Mouse (Mus musculus) cortical plate, adult 2 months (tissue): ENCODE results near the gene Ppt1. TPM values are rescaled to one million over a fixed set of nuclear protein-coding genes. Genes with fewer than 3 reads are reported as not detected.

Source experiments
- H3K27ac ChIP-seq: fragments of 200-500 bp; 2 replicates; pipeline ENCODE4 v1.5.1; 2012; ENCODE audit warnings: low read length, control low read depth, inconsistent platforms; ENCODE audit not compliant: insufficient read depth
- H3K4me1 ChIP-seq: fragments of 200-500 bp; 2 replicates; pipeline ENCODE4 v1.6.1; 2011; ENCODE audit warnings: low read length; ENCODE audit not compliant: control insufficient read depth, insufficient read depth
- H3K4me3 ChIP-seq: fragments of 200-500 bp; 2 replicates; pipeline ENCODE4 v1.5.1; 2011; ENCODE audit warnings: mild to moderate bottlenecking, low read length, control low read depth; ENCODE audit not compliant: insufficient read depth
- CTCF ChIP-seq: fragments of 200-500 bp; IDR thresholded peaks from 2 replicates; pipeline ENCODE4 v1.5.1; 2011; ENCODE audit warnings: mild to moderate bottlenecking, control low read depth, low read length; ENCODE audit not compliant: insufficient read depth; ENCODE audit errors: extremely low read depth
- POLR2A ChIP-seq: fragments of 200-500 bp; IDR thresholded peaks from 2 replicates; pipeline ENCODE4 v1.6.1; 2011; ENCODE audit warnings: mild to moderate bottlenecking, low read length, control low read depth; ENCODE audit not compliant: insufficient read depth; ENCODE audit errors: extremely low read depth
- polyA plus RNA-seq: library from polyadenylated mRNA; depleted of rRNA; stranded (reverse); fragments of >200 nt; gene quantifications from 2 replicates; pipeline ENCODE4 v1.2.3, GENCODE M21; 2012

Gene Ppt1
- polyA plus RNA-seq, 1 experiment: 117 TPM

- peak overlapping the region; percentile 53 for H3K27ac ChIP-seq
- TF ChIP-seq POLR2A (no peak), CTCF (no peak)
- H3K4me3 ChIP-seq: peak overlapping the region; percentile 43
- H3K4me1 ChIP-seq: peaks cover 10% of the 10 kb centered on the region
These were observed 48.0 kb downstream of the Ppt1 start for GRCm38 (mm10) chr4:122884051-122884450.

GRCm38 (mm10) chr4:122884481-122885340, 48.7 kb downstream of the Ppt1 start:
- H3K27ac ChIP-seq: peak overlapping the region; percentile 68
- peak overlapping the region; percentile 43 for H3K4me3 ChIP-seq
- H3K4me1 ChIP-seq: peaks cover 10% of the 10 kb centered on the region
- TF ChIP-seq POLR2A (no peak), CTCF (no peak)

DNA sequence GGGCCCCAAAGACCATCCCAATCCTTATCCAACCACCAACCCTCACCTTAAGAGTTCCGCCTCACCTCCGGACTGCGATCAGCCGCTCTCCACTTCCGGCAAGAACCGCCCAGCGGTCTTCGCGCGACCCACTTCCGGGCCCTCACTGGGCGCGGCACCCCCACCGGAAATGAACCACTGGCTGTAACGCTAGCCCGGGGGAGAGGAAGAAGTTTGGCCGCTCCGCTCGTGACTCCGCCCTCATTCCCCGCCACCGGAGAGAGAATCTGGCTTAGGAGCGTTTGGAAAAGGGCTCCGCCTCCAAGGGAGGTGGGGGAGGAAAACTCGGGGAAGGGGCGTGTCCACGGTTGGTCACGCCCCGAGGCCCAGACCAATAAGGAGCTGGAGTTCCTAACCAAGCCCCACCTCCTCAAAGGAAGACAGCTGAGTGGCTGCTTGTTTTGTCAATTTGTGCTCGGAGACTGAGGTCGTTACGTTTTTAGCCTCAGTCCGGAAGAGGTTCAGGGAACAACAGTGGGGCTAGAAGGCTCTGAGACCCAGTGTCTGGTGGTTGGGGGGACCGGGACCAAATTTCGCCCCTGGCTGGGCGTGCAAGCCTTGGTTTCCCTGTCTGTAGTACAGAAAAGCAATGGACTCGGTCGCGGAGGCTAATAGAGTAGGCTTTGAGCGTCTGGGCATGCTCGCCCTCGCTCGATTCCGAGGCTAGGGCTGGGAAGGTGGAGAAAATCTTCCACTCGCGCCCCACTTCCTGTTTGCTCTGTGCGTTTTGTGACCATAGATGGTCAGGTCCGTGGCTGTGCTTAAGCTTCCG, 49.9 kb downstream of the Ppt1 start, which contains the start of gene Cap1:
Cap1 (minus strand) TSS at position 289 of the 811 bp plus-strand sequence.
- peak within 1 kb of the TSS; percentile 43 for H3K4me3 ChIP-seq
- peak within 1 kb of the TSS; percentile 97 for H3K27ac ChIP-seq
- peaks cover 6% of the 10 kb centered on the region for H3K4me1 ChIP-seq
- TF ChIP-seq POLR2A (peak; percentile 91), CTCF (no peak)

DNA sequence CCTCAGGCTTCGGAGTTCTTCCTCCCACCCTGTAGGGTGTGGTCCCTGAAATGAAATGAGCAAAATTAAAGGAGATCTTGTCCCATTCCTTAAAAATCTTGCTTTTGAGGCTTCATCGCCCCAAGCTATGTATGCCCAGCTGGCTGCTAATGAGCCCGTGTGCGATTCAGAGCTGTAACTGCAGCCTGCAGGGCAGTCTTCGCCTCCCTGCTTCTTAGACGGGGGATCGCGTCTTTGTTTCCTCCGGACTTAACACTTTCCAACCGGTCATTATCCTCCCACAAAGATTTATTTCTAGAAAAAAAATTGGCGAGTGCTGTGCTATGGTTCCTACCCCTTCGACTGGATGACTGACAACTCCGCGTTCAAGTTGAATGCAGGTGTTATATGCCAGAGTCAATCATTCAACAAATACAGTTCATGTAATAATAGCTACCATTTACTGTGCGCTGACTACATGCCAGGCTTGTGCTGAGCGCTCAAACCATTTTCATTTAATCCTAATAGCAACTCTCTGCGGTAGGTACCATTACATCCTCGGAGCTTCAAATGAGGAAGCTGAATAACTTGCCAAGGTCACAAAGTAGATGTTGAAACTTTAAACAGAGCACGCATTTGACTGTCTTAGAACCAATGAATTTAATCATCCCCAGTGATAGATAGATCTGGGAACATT, 50.7 kb downstream of the Ppt1 start:
- no peak for TF ChIP-seq CTCF
- TF ChIP-seq POLR2A: no peak
- Histone ChIP-seq H3K4me3 (peak overlapping the region; percentile 43), H3K4me1 (peaks cover 4% of the 10 kb centered on the region), H3K27ac (peak overlapping the region; percentile 97)

- peak overlapping the region; percentile 97; the same call in 1 of the 2 replicates for H3K27ac ChIP-seq
- no peak overlapping the region for H3K4me3 ChIP-seq
- H3K4me1 ChIP-seq: peaks cover 1% of the 10 kb centered on the region; the same call in 1 of the 2 replicates
- no peak for TF ChIP-seq CTCF
- TF ChIP-seq POLR2A: no peak
These were observed 51.3 kb downstream of the Ppt1 start for GRCm38 (mm10) chr4:122887336-122887735.

DNA sequence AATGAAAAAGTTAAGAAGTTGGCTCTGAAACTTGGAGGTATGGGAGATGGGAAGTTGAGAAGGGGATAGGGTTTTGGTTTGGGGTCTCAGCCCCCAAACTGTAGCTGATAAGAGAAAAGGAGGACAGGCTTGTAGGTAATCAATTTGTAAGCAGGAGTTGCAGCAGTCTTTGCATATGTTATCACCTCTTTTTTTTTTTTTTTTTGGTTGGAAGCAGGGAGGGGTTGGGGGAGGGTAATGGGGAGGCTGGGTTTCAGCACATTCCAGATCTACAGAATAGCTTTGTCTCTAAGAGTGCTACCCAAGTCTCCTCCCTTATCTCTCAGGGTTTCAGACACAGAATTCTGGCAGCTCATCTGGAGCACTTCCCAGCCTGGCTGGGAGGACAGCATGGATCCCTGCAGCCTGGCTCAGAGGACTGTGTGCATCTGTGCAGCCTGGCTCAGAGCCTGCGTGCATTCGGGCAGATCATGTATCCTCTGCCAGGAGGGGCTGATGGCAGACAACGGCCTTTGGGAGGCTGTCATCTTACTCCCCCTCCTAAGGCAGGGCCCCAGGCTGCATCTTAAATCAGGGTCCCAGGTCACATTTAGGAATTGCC, 54.9 kb downstream of the Ppt1 start:
- TF ChIP-seq POLR2A (no peak), CTCF (no peak)
- peaks cover 1% of the 10 kb centered on the region; the same call in 1 of the 2 replicates for H3K4me1 ChIP-seq
- peak overlapping the region; percentile 33 for H3K27ac ChIP-seq
- no peak overlapping the region for H3K4me3 ChIP-seq

- Histone ChIP-seq H3K4me1 (peaks cover 1% of the 10 kb centered on the region; the same call in 1 of the 2 replicates), H3K4me3 (no peak overlapping the region), H3K27ac (peak overlapping the region; percentile 93; the same call in 1 of the 2 replicates)
- TF ChIP-seq POLR2A (no peak), CTCF (no peak)
These were observed 55.6 kb downstream of the Ppt1 start for GRCm38 (mm10) chr4:122891597-122891996.

DNA sequence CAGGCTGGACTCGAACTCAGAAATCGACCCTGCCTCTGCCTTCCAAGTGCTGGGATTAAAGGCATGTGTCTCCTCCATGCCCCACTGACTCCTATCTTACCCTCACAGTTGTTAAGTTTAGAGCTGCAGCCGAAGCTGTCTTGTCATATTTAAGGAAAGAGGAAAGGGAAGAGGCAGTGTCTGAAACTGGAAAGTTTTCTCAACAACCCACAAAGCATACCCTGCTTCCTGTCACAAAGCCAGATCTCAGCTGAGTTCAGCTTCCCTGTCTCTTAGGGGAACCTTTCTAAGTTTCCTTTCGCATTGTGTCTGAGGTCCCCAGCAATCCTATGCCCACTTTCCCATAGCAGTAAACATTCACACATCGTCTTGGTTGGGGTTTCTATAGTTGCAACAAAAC, 56.1 kb downstream of the Ppt1 start:
- peaks cover 1% of the 10 kb centered on the region; the same call in 1 of the 2 replicates for H3K4me1 ChIP-seq
- TF ChIP-seq CTCF (no peak), POLR2A (no peak)
- H3K27ac ChIP-seq: peak overlapping the region; percentile 93
- H3K4me3 ChIP-seq: no peak overlapping the region
